Mouse (Mus musculus): Measurements from ENCODE around the gene Lrrc47.

The Lrrc47 gene

DNA sequence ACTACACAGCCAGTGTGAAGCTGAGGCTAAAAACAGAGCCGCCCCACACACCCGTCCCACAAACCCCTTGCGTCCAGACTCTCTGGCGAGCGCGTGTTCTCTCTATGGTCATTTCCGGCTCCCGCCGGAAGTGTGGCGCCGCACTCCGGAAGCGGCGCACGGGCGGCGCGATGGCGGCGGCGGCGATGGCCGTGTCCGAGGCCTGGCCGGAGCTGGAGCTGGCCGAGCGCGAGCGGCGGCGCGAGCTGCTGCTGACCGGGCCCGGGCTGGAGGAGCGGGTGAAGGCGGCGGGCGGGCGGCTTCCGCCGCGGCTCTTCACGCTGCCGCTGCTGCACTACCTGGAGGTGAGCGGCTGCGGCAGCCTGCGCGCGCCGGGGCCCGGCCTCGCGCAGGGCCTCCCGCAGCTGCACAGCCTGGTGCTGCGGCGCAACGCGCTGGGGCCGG, at the start of gene Lrrc47:
TSS of gene Lrrc47 (plus strand) at position 86 of the 444 bp plus-strand sequence.
- DNase-seq, result peak; percentile 83

DNA sequence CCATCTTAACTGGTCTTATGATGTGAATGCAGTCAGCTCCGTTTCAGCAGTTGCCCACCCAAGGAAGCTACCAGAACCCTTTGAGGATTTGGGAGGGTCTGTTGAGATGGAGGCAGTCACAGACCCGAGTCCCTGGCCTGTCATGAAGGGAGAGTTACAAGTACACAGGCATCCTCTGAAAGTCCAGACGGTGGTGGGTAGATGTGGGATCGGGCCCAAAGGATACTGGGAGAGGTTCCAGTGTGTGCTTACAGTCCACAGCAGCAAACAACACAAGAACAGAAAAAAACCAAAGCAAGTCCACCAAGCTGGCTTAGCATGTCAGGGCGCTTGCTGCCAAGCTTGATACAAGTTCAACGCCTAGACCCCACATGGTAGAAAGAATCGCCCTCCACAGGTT, 48.9 kb upstream of the Lrrc47 start:
- no peak for DNase-seq

DNA sequence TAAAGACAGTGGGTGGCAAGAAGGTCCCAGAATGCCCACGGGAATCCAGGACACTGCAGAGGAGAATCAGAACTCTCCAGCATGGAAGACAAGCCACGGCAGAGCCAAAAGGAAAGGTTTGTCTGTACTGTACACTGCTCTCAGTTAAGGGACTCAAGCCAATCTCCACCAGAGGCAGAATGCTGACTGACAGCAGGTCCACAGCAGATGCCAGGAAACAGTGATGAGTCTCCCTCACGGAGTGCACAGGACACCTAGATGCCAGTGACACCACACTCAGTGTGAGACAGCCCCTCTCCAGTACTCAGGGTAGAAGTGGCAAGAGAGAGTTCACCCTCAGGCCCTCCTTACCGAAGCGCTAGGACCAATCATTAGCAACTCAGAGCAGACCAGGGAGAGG, 44.9 kb upstream of the Lrrc47 start:
- no peak for DNase-seq

DNA sequence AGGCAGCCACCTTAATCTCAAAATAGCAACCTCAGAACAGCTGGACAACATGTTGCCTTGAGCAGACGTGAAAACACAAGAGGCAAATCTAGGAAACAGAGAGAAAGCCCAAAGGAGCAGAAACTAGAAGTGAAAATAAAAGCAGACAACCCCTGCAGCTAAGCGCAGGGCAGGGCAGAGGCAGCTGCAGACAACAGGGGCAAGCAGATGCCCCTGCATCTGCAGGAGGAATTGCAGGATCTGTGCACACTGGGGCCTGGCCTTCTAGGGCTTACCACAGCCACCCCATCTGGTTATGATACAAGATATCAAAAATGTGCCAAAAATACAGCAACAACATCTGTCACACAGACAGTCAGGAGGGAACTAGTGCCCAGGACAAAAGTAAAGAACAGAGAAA, 44.0 kb upstream of the Lrrc47 start:
- no peak for DNase-seq

DNA sequence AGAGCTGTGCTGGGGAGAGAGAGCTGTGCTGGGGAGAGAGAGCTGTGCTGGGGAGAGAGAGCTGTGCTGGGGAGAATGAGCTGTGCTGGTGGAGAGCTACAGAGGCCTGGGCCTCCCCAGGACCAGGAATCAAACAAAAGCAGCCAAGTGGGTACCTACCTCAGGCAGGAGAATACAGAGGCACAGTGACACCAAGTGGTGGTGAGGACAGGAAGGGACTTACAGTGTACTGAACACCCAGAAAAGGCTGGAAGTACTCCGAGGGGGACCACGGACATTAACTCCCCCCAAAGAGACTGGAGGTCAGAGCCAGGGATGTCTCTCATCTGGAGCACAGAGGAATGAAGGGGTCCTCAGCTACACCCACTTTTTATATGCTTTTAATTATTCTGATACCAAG, 43.5 kb upstream of the Lrrc47 start:
- no peak for DNase-seq

DNA sequence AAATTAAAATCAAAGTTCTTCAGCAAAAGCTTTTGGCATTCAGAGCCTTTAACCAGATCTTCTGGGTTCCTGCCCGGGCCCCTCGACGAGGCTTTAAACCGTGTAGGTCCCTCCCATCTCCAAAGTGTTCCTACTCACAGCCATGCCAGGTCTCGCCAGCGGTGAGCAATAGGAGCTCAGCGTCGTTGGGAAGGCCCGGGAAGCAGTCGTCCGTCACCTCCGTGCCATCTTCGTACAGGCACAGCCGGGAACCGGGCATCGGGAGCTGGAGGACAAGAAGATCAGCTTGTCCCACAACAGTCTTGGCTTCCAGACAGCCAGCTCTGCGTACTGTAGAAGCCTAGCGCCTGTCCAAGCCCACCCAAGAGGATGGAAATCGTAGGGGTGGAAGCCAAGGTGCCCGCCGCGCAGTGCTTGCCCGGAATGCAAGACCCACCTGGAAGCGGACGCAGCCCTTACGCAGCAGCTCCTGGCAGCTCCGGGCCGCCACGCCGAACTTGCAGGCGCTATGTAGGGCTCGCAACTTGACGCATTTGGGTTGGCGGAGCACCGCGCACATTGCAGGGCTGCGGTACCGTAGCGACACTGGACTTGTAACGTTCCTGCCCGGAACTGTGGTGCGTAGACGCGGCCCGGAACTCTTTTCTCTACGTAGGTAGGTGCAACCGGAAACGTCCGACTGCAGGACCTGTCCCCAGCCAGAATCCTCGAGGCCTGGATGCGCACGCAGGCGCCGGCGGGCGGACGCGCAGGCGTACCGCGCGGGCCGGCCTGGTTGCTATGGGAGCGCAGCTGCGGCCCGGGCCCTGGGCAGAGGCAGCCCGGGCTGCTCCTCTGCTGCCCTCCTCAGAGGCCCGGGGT, 36.9 kb upstream of the Lrrc47 start, which contains the start of the genes Dffb and Cep104:
TSS of gene Dffb (minus strand) at position 696 of the 861 bp plus-strand sequence.
TSS of gene Cep104 (plus strand) at position 764 of the 861 bp plus-strand sequence.
- peak; percentile 94 for DNase-seq

DNA sequence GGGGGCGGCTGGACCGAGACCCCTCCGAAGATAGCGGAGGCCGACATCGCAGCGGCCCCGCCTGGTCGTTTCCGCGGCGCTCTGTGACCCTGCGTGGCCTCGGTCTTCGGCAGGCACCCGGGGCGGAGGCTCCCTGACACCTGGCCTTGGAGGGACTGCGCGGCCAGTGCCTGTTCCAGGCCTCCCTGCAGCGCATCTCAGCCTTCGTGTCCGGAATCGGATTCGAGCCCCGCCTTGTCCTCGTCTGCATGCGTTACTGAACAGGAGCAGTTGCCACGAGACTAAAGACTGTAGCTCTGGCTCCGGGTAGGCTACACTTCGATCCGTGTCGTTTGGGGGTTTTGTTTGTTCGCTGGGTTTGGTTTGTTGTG, 36.3 kb upstream of the Lrrc47 start:
- DNase-seq, result no peak

DNA sequence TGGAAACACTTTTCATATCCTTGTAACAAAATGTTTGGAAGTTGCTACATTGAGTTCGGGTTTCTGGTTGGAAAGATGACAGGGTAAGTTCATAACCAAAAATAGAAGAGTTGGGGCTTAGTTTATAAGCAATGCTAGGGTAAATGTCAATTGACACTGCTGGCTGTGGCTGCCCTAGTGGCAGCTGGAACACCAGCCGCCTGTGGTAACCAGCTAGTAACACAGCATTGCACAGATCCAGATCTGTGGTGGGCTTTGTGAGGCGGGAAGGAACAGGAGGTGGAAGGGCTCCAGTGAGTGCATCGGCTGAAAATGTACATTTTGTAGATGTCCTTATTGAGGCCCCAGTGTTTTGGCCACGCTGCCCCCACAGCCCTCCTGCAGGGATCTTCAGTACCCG, 35.8 kb upstream of the Lrrc47 start:
- DNase-seq, result no peak

DNA sequence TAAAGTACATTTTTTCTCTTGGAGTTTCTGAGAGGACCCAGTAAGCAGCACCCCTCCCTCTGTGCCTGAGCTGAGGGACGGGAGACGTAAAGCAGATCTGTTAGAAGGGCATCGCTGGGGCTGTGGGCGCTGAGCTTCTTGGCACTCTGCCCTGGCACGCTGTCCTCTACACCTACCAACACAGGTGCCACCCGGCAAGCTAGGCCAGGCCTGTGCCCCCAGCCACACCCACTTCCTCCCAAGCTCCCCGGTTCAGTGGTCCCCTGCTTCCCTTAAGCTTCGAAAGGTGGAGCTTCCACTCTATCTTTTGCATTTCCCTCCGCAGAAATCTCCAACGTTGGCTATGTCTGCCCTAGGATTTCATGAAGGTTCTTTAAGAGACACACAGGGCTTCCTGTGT, 32.3 kb upstream of the Lrrc47 start:
- no peak for DNase-seq

DNA sequence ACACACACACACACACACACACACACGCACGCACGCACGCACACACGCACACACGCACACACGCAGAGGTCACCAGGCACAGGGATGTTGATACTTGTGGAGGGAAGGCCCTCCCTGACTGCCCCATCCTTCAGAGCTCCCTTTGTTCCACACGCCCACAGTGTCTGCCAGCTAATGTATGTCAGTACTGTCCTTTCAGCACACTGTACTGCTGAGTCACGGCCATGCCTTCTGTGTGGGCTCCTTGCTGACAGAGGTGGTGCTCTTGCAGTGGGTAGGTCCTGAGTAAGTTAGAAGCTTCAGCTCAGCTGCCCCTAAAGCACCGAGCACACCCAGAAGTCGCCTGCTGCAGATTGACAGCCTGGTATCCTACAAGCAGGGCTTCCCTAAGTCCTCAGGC, 31.1 kb upstream of the Lrrc47 start:
- DNase-seq, result no peak

DNA sequence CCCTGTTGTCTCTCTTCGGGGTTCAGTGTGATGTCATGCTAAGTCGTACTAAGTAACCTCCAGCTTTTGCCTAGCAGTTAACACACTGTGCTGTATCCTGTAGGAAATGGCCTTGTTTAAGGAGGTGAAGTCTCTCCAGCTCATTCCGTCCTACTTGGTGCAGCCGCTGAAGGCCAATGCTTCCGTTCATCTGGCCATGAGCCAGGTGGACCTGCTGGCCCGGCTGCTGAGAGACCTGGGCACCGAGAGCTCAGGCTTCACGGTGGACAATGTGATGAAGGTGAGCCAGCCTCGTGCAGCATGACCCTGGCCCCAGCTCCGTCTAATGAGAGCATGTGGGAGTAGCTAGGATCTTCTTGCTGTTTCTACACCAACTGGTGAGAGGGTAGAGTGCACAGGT, 18.8 kb upstream of the Lrrc47 start:
- no peak for DNase-seq

DNA sequence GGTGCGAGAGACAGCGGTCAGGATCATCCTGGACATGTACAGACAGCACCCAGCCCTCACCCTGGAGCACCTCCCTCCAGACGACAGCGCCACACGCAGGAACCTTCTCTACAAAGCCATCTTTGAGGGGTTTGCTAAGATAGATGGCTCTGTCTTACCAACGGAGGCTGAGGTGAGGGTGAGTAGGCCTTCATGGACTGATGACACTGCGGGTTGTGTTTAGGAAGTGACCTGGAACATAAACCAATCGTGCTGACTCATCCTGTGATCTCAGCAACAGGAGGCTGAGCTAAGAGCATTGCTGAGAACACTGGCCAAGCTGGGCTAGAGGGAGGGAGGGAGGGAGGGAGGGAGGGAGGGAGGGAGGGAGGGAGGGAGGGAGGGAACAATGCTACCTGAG, 18.0 kb upstream of the Lrrc47 start:
- DNase-seq, result no peak

DNA sequence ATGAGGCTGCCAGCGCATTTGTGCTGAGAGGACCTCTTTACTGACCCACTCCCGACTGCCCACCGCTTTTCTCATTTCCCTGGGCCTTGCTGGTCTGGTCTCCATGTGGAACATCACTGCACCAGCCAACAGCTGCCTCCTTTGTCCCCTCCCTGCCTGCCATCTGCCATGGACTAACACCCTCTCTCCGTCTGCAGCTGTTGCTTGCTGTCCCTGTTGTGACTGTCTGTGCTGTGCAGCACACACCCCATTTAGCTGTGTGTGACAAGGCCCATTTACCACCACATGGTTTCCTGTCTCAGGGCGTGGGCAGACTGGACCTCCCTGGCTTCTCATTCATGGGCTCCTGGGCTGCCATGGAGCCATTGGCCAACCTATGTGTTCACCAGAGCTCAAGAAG, 6.0 kb upstream of the Lrrc47 start:
- no peak for DNase-seq

DNA sequence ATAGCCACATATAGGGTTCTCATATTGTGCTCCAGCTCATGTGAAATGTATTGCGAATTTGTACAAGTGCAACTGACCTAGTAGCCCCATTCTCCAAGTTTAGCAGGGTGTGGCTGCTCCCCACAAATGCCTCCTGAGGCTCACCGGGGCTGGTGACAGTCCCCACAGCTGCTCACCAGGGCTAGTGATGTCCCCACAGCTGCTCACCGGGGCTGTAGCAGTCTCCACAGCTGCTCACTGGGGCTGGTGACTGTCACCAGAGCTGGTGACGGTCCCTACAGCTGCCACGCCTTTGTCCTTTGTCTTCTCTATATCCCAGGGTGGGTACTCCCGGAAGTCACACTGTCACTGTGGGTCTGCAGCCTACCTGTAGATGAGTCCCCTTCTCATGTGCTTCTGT, 5.3 kb upstream of the Lrrc47 start:
- DNase-seq, result no peak

DNA sequence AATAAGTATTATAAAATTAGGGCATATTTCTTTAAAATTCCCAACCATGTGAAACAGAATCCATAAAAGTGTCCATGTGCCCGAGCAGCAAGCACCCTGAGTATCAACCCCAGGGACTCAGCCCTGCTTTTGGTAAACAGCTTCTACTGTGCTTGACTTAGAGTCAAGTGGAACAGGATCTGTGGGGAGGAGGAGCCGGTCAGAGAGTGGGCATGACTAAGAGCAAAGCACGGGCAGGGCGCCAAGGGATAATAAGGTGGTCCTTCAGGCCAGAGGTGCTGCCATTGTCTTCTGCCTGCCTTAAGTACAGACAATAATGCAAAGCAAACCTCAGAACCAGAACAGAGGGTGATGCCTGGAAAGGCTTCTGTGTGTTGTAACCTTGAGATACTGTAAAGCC, 3.8 kb upstream of the Lrrc47 start:
- no peak for DNase-seq

DNA sequence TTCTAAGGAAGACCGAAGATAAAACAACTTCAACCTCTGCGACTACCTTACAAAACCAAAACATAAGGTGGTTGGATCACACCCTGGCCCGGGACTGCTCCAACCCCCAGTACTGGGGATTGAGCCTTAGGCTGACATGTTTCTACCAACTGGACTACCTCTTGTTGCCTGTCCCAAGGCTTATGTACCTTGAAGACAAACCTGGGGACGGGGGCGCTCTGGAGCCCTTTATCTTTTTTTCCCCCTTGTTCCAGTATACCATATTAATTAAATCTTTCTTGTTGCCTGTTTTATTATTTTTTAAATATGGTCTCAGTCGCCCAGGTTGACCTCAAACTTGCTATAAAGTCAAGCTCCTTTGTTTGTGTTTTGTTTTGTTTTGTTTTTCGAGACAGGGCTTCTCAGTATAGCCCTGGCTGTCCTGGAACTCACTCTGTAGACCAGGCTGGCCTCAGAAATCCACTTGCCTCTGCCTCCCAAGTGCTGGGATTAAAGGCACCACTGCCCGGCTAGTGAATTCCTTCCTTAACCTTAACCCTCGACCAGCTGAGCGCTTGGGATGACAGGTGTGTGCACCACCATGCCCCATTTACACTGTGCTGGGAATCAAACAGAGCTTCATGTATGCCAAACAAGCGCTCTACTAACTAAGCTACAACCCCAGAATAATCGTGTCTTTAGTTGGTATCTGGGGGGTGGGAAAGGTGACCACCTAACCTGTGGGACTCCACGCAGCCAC, 455 bp upstream of the Lrrc47 start:
- DNase-seq, result no peak

DNA sequence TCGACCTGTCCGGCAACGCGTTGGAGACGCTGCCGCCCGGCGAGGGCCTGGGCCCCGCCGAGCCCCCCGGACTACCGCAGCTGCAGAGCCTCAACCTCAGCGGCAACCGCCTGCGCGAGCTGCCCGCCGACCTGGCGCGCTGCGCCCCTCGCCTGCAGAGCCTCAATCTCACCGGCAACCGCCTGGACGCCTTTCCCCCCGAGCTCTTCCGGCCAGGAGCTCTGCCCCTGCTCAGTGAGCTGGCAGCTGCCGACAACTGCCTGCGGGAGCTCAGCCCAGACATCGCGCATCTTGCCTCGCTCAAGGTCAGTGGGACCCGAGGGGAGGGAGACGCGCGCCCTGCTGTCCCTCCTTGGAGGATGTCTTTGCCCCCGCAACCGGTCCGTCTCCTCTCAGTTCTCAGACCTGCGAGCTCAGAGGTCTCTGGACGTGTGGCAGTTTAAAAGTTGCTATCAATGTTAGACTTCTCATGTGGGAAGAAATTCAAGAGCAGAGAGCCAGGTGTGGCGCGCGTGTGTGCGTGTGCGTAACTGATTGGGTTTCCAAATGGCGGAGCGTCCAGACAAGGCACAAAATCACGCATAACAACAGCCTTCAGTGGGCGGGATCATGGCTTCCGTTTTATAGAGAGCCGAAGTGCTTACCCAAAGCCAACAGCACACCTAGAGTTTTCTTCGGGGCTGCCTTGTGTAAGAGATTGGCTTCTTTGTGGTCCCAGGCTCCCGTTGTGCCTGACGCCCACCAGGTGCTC, 776 bp downstream of the Lrrc47 start:
- DNase-seq, result no peak

DNA sequence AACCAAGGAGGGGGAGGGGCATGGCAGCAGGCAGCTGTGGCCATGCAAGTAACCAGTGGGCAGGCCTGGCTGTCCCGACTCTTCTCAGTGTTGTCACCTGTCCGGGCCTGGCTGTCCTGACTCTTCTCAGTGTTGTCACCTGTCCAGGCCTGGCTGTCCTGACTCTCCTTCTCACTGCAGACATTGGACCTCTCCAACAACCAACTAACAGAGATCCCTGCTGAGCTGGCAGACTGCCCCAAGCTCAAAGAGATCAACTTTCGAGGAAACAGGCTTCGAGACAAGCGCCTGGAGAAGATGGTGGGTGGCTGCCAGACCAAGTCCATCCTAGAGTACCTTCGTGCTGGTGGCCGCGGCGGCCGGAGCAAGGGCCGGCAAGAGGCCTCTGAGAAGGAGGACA, 3.9 kb downstream of the Lrrc47 start:
- no peak for DNase-seq

DNA sequence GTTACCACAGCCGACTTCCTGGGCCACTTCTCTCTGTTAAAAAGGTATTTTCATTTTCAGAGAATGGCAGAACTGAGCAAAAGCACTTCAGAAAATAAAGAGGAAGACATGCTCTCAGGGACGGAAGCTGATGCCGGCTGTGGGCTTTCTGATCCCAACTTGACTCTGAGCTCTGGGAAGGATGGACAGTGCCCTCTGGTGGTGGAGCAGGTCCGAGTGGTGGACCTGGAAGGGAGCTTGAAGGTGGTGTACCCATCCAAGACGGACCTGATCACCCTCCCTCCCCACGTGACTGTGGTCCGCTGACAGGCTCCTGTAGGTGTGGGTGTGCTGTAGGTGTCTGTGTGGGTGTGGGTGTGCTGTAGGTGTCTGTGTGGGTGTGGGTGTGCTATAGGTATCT, 8.0 kb downstream of the Lrrc47 start:
- DNase-seq, result no peak

DNA sequence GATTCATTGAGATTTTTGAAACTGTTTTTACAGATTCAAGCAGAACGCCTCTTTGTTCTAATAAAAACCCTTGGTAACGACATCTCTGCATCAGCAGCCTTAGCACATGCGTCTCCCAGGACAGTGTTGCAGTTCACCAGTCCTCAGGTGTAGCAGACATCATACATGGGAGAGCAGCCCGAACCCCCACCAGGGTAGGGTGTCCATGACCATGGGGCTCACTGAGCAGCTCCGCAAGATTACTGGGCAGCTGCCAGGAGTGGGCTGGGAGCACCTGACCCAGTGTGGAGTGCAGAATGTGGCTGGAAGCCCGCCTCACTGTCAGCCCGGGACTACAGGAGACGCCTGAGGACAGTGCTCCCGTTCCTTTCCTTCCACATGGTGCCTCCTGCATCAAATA, 9.9 kb downstream of the Lrrc47 start:
- no peak for DNase-seq

DNA sequence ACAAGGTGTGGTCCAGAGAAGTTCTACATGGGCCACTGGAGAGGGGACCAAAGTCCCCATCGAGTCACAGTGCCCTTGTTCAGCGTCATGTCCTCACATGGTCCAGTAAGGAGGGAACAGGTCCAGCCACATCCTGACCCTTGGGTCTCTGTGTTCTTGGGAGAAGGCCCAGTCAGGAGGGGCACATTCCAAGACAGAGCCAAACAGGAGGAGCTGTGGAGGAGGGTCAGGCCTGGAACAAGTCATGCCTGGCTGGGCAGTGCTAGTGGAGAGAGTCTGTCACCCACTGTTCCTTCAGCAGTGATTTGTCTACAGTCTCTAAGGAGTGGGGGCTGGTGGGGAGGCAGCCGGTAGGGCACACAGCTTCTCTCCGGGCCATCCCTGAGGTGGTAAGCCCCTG, 10.9 kb downstream of the Lrrc47 start:
- no peak for DNase-seq

DNA sequence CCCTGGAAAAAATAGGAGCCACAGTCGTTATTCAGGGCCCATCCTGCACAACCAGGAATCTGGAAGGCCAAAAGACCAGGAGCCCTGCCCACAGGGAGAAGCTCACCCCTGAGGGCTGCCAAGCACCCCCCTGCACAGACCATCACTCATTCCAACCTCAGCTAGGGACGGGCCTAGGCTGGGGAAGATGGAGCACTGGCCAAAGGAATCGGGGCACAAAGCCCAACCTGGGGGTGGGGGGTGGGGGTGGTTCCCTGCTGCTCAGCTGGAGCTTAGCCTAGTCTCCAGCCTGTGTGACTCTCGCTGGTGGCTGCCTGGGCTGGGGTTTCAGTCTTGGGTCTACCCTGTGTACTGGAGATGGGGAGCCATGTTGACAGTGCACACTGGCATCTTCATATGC, 11.3 kb downstream of the Lrrc47 start:
- no peak for DNase-seq

DNA sequence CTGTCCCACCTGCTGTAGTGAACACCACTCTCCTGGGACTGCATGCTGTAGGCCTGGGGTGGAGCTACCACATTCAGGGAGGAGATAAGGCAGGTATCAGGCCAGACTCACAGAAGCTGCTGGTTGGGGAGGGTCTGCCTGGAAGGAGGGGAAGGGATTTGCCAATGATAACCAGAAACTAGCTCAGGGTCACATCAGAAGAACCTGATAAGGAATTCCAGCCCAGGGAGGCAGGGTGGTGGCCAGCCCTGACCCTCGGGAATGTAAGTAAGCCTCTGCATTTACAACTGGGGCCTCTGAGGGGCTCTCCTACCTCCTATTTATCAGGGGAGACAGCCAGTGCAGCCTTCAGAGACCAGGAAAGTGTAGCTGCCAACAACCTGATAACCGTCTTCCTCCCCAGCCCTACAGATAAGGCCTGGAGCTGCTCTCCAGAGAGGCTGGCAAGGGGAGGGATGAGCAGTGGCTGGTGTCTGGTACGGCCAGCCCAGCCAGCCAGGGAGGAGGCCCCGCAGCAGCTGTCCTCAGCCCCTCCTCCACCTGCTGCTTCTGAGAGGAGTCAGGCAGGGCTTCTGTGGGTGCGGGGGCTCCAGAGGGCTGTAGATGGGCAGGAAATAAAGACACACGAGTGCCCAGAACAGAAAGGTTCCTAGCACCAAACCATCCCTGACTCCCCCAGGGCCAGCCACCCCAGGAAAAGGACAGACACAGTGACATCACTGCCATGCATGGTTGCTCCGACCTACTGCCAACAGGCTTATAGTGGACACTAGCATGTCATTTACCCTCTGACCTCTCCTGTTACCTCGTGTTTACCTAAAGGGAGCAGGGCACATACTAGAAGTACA, 12.4 kb downstream of the Lrrc47 start:
- no peak for DNase-seq

Measured in cerebellum, adult 9-10 months (tissue).